Mouse (Mus musculus) stomach, embryonic 15.5 days (tissue): ENCODE results near the gene Aatk. TPM values are rescaled to one million over a fixed set of nuclear protein-coding genes. Genes with fewer than 3 reads are reported as not detected.

Source experiments
- ATAC-seq: fragments of 200-750 bp; cut with Nextera tagmentation; 2 replicates; pipeline ENCODE4 v1.8.0; 2017; ENCODE audit warnings: low read depth, moderate number of reproducible peaks, moderate TSS enrichment; ENCODE audit not compliant: insufficient read depth, low FRiP score
- H3K27ac ChIP-seq: fragments of 300-500 bp; sonication (generic); 2 replicates; pipeline ENCODE4 v1.5.1; 2015; ENCODE audit warnings: mild to moderate bottlenecking, inconsistent platforms
- H3K27me3 ChIP-seq: fragments of 300-500 bp; sonication (generic); replicated peaks from 2 replicates; pipeline ENCODE4 v1.6.1; 2015; ENCODE audit warnings: inconsistent platforms
- H3K36me3 ChIP-seq: fragments of 300-500 bp; sonication (generic); 2 replicates; pipeline ENCODE4 v1.6.1; 2015; ENCODE audit warnings: inconsistent platforms
- H3K4me1 ChIP-seq: fragments of 300-500 bp; sonication (generic); 2 replicates; pipeline ENCODE4 v1.6.1; 2015; ENCODE audit warnings: inconsistent platforms
- H3K4me2 ChIP-seq: fragments of 300-500 bp; sonication (generic); 2 replicates; pipeline ENCODE4 v1.6.1; 2015; ENCODE audit warnings: mild to moderate bottlenecking, inconsistent platforms
- H3K4me3 ChIP-seq: fragments of 300-500 bp; sonication (generic); replicated peaks from 2 replicates; pipeline ENCODE4 v1.5.1; 2015; ENCODE audit warnings: inconsistent platforms
- H3K9ac ChIP-seq: fragments of 300-500 bp; sonication (generic); 2 replicates; pipeline ENCODE4 v1.6.1; 2015; ENCODE audit warnings: inconsistent platforms
- H3K9me3 ChIP-seq: fragments of 300-500 bp; sonication (generic); 2 replicates; pipeline ENCODE4 v1.6.1; 2016; ENCODE audit warnings: inconsistent platforms
- WGBS: fragments of 180-500 bp; shearing (Covaris S2); methylation state at CpG from one replicate; pipeline ENCODE4 v1.1.7; 2015; 5-methylcytosine and 5-hydroxymethylcytosine counted together
- polyA plus RNA-seq: library from polyadenylated mRNA; unstranded; fragments of >200 nt; fragmentation: Nextera tagmentation; extraction: Ambion mirVana; gene quantifications from 2 replicates; pipeline ENCODE4 v1.2.1, GENCODE M21; 2015

The Aatk gene
- polyA plus RNA-seq, 1 experiment from 2014 or later: 4.5 TPM

DNA sequence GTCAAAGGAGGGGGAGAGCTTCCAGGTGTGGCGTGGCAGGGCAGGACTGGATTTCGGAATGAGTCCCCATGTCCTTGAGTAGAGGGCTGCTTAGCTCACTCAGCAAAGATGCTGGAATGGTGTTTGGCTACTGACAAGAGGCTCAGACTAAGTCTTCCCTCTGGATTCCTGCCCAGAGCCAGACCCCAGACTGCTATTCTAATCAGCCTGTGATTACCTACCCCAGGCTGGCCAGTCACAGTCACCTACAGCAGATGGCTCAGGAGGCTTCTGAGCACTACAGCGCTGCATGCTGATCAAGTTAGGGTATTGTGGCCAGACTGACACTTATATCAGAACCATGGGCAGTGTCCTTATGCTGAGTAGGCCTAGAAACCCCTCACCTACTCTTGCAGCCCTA is 64.7 kb downstream of the Aatk start:
- H3K4me2 ChIP-seq: no peak overlapping the region
- no peak for ATAC-seq
- H3K4me3 ChIP-seq: no peak overlapping the region
- no peaks in the 10 kb centered on the region for H3K27me3 ChIP-seq
- no peaks in the 10 kb centered on the region for H3K9me3 ChIP-seq
- no peaks in the 10 kb centered on the region for H3K36me3 ChIP-seq
- H3K4me1 ChIP-seq: peaks cover 5% of the 10 kb centered on the region; the same call in 1 of the 2 replicates
- H3K9ac ChIP-seq: no peak overlapping the region
- H3K27ac ChIP-seq: no peak overlapping the region
- WGBS: 86% methylated on average over 3 of the region's 3 CpGs

DNA sequence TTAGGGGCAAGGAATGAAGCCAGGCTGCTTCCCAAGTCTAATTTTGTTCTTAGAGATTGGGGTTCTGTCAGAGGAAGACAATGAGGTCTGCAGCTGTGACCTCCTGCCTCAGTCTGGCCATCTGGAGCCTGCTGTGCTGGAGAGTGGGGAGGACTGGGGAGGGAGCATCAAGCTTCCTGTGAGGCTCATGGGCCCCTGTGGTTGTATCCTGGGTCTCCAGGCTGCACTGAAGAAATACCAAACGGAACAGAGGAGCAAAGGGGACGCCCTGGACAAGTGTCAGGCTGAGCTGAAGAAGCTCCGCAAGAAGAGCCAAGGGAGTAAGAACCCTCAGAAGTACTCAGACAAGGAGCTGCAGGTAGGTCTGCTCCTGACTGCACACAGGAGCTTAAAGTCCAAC is 65.2 kb downstream of the Aatk start:
- ATAC-seq: no peak
- no peaks in the 10 kb centered on the region for H3K36me3 ChIP-seq
- H3K27me3 ChIP-seq: no peaks in the 10 kb centered on the region
- no peak overlapping the region for H3K9ac ChIP-seq
- WGBS: 85% methylated on average over 3 of the region's 3 CpGs
- no peak overlapping the region for H3K27ac ChIP-seq
- H3K4me3 ChIP-seq: no peak overlapping the region
- H3K4me1 ChIP-seq: peaks cover 8% of the 10 kb centered on the region; the same call in 1 of the 2 replicates
- H3K9me3 ChIP-seq: no peaks in the 10 kb centered on the region
- no peak overlapping the region for H3K4me2 ChIP-seq

DNA sequence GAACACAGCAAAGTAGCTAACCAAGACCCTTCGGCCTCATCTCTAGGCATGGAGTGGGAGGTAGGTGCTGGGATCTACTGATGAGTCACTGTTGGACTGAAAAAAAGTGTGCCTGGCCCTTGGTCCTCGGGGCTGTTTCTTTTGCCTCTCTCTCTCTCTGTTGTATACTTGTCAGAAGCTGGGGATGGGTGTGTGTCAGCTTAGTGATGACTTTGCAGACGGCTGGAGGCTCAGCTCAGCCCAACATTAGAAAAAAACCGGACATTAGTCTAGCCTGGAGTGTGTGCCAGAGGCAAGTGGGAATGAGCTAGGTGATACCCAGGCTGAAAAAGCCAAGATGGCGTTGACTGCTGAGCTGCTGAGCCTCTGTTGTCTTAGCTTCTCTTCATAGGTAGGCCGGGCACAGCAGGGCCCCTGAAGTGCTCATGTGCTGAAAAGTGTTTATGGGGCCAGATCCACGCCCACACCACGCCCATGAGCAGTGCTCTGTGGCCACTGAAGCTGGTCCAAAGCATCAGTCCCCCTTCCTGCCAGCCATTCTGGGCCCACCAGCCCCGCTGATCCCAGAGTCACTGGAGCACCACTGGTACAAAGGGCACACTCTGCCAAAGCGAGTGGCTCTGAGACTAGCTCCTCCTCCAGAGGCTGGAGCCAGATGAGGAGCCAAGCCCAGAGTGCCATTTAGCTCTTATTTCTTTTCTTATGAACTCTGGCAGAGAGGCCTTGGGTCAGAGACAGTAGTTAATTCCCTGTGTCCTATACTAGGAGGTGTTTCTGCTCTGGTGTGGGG is 67.2 kb downstream of the Aatk start:
- Histone ChIP-seq H3K27ac (no peak overlapping the region), H3K27me3 (no peaks in the 10 kb centered on the region), H3K9ac (no peak overlapping the region), H3K9me3 (no peaks in the 10 kb centered on the region), H3K4me1 (peaks cover 9% of the 10 kb centered on the region; the same call in 1 of the 2 replicates), H3K36me3 (no peaks in the 10 kb centered on the region), H3K4me2 (no peak overlapping the region), H3K4me3 (no peak overlapping the region)
- no peak for ATAC-seq
- 71% methylated on average over 10 of the region's 10 CpGs for WGBS

DNA sequence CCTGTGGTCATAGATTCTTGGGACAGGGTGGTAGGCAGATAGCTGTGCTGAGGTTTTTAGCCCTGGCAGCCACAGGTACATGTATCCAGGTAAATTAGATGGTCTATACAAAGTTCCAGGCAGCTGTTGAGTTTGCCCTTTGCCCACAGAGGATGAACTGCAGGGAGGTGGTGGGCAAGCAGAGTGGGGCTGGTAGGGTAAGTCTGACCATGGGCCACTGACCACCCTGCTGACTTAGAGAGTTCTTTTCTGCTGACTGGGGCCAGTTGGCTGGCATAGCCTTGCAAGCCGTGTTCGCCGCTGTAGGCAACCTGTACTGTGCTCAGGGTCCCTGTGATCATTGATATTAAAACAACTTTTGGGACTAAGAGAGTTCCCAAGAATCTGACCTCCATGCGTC is 68.3 kb downstream of the Aatk start:
- H3K9me3 ChIP-seq: no peaks in the 10 kb centered on the region
- H3K4me3 ChIP-seq: no peak overlapping the region
- H3K9ac ChIP-seq: no peak overlapping the region
- no peak overlapping the region for H3K27ac ChIP-seq
- no peak overlapping the region for H3K4me2 ChIP-seq
- 95% methylated on average over 4 of the region's 4 CpGs for WGBS
- H3K27me3 ChIP-seq: no peaks in the 10 kb centered on the region
- peaks cover 9% of the 10 kb centered on the region; the same call in 1 of the 2 replicates for H3K4me1 ChIP-seq
- no peak for ATAC-seq
- no peaks in the 10 kb centered on the region for H3K36me3 ChIP-seq

DNA sequence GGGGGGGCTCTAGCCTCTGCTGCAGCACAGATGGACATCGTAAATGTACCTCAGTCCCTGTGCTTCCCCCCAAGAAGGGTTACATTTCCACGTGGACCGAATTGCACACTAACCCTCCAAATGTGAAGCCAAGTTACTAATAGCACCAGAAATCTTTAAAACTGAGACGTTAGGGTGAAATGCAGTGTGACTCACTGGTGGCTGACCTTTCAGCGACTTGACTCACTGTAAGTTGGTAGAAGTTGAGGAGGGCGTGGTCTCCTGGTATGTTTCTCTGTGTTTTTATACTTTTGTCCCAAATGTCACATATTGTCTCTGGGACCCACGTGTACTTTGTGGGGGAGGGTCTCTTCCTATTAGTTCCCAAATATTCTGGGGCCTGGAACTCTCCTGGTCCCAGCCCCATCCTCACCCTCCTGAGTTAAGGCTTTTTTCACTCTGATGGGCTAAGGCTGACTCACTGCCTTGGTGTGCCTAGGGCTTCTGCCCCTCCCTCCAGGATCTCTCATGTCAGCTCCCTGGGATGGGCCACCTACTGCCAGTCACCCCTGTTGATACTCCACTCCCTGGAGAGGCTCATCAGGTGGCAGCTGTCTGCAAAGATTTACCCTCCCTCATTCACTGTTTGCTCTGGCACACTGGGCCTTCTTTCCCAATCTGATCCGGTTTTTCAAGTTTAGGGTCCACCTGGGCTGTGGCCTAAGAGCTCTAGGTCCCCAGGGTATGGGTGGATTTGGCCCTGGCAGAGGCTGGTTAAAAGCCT is 71.0 kb downstream of the Aatk start:
- H3K9ac ChIP-seq: no peak overlapping the region
- H3K27ac ChIP-seq: peak overlapping the region; percentile 75
- peaks cover 9% of the 10 kb centered on the region; the same call in 1 of the 2 replicates for H3K4me1 ChIP-seq
- H3K36me3 ChIP-seq: no peaks in the 10 kb centered on the region
- peak; percentile 79 for ATAC-seq
- H3K4me3 ChIP-seq: no peak overlapping the region
- no peak overlapping the region for H3K4me2 ChIP-seq
- H3K27me3 ChIP-seq: no peaks in the 10 kb centered on the region
- no peaks in the 10 kb centered on the region for H3K9me3 ChIP-seq
- 53% methylated on average over 8 of the region's 8 CpGs for WGBS

DNA sequence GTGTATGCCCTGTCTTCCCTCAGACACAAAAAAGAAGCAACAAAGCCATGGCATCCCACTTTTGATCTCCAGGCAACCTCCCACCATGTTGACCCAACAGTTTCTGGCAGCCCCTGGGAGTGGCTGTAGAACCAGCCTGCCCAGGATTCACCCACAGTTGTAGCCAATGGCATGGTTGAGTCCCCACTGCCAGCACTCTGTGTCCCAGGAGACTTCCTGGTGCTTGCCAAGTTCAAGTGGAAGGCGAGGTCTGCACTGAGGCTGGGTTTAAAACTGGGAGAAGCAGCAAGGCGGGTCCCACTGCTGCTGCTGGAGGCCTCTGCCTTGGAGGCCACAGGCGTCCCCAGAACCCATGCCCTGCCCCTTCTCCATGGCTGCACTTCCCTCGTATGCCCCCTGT is 73.2 kb downstream of the Aatk start:
- WGBS: 79% methylated on average over 4 of the region's 4 CpGs
- peaks cover 9% of the 10 kb centered on the region; the same call in 1 of the 2 replicates for H3K4me1 ChIP-seq
- no peaks in the 10 kb centered on the region for H3K27me3 ChIP-seq
- no peak for ATAC-seq
- H3K9ac ChIP-seq: no peak overlapping the region
- H3K4me3 ChIP-seq: no peak overlapping the region
- no peak overlapping the region for H3K4me2 ChIP-seq
- H3K36me3 ChIP-seq: peaks cover 3% of the 10 kb centered on the region; the same call in 1 of the 2 replicates
- H3K27ac ChIP-seq: peak overlapping the region; percentile 44; the same call in 1 of the 2 replicates
- H3K9me3 ChIP-seq: no peaks in the 10 kb centered on the region

DNA sequence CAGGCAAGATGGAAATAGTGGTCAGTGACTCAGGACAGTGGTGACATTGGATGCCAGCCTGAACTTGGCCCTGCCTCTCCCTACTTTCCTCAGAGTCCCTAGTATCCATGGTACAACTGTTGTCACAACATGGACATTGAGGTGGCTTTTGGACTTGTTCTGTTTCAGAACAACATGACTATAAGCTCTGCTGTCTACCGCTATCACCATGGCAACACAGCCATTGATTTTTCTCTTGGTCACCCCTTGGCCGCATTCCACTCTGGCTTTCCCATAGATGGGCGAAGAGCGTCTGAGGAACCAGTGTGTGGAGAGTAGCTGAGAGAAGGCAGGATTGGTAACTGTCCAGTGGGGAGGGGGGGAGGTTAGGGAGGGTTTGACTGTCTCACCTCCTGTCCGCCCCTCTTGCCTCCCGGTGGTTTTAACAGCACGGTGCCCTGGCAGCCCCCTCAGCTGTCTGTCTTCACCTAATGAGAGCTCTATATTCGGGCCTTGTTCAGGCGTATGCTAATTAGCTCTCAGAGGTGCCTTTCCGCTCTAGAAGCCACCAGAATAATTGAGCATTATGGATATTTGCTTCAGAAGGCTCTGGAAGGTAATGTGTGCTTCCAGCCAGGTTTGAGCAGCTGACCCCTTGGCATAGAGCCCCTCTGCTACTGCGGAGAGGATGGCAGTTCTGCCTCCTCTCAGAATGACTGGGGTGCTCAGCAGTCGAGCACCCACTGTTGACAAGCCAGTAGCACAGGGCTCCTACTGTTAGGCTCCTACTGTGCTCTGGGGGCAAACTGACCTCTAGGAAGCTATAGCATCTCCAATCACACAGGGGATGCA is 76.7 kb downstream of the Aatk start:
- no peaks in the 10 kb centered on the region for H3K27me3 ChIP-seq
- peaks cover 8% of the 10 kb centered on the region for H3K36me3 ChIP-seq
- no peak overlapping the region for H3K4me2 ChIP-seq
- WGBS: 68% methylated on average over 12 of the region's 12 CpGs
- no peak overlapping the region for H3K9ac ChIP-seq
- ATAC-seq: no peak
- H3K4me3 ChIP-seq: no peak overlapping the region
- H3K9me3 ChIP-seq: no peaks in the 10 kb centered on the region
- no peak overlapping the region for H3K27ac ChIP-seq
- 0 out of 2 replicates have a peak, but pooled peaks cover 5% of the 10 kb centered on the region for H3K4me1 ChIP-seq

DNA sequence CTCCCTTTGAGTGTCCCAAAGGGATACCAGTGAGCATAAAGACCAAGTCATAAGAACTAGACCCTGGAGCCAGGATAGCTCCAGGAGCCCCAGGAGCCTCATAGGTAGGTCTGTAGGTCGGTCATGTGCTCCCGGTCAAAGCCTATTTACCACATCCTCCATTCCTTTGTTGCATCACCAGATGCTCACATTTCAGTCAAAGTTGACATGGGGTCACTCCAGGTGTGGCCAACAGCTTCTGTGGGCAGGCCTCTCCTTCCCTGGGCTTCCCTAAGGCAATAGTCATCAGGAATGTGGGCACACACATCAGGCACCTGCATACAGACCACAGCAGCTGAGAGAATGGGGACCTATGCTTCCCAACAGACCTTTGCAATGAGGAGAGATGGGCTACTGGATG is 79.1 kb downstream of the Aatk start:
- Histone ChIP-seq H3K27ac (no peak overlapping the region), H3K9me3 (no peaks in the 10 kb centered on the region), H3K4me3 (no peak overlapping the region), H3K27me3 (no peaks in the 10 kb centered on the region), H3K4me2 (no peak overlapping the region), H3K9ac (no peak overlapping the region), H3K4me1 (0 out of 2 replicates have a peak, but pooled peaks cover 5% of the 10 kb centered on the region), H3K36me3 (peaks cover 12% of the 10 kb centered on the region)
- WGBS: 78% methylated on average over 2 of the region's 2 CpGs
- ATAC-seq: no peak

DNA sequence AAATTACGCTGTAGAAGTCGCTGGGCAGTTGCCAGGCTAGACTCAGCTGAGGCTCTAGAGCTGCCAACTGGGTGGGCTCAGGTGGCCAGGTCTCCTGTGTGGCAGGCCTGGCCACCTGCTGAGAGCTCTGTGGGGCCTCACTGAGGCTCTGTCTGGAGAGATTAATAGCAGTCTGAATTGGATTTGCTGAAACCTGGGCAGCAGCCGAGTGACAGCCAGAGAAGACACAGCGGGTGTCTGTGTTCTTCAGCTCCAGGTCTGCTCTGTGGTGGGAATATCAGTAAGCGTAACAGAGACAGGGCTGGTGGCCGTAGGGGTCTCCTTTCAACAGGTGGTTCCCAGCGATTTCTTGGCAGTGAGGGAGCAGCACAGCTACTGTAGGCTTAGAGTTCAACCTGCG is 79.6 kb downstream of the Aatk start:
- H3K4me2 ChIP-seq: no peak overlapping the region
- H3K36me3 ChIP-seq: peaks cover 12% of the 10 kb centered on the region
- ATAC-seq: no peak
- H3K9me3 ChIP-seq: no peaks in the 10 kb centered on the region
- no peaks in the 10 kb centered on the region for H3K27me3 ChIP-seq
- 0 out of 2 replicates have a peak, but pooled peaks cover 5% of the 10 kb centered on the region for H3K4me1 ChIP-seq
- 76% methylated on average over 8 of the region's 8 CpGs for WGBS
- no peak overlapping the region for H3K27ac ChIP-seq
- H3K4me3 ChIP-seq: no peak overlapping the region
- no peak overlapping the region for H3K9ac ChIP-seq

DNA sequence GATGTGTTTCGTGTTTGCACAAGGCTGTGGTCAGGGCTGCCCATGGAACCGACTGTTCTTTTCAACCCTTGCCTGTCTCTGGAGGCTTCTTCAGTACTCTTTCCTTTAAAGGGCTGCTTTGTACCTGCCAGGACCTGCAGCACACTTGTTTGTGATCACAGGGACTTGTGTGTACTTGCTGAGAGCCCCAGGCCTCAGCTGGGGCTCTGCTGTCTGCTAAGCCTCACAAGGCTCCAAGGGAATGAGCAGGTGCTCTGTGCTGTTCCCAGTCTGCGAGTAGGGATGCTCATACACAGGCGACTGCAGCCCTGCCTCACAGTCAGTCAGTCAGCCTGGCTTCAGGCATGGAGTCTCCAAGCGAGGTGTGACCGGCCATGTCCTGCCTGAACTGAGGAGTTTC is 80.7 kb downstream of the Aatk start:
- 80% methylated on average over 6 of the region's 6 CpGs for WGBS
- peak; percentile 47; the same call in 1 of the 2 replicates for ATAC-seq

DNA sequence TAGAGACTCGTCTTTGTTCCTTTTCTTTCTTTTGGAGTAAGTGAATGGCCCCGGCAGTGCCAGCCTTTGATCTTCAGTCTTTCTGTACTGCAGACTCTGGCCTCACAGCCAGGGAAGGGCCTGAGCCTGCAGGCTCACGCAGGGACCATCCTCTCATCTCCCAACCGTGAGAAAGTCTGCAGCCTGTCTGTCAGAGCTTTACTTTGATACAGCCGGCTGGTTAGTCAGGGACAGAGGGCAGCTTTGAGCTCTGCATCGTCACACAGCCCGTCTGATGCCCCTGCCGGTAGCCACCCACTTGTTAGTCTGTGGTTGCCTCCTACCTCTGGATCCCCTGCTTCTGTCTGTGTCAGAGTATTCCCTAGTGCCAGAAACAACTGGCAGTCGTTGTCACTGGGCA is 81.9 kb downstream of the Aatk start:
- no peaks in the 10 kb centered on the region for H3K9me3 ChIP-seq
- H3K4me2 ChIP-seq: no peak overlapping the region
- H3K4me3 ChIP-seq: no peak overlapping the region
- H3K9ac ChIP-seq: no peak overlapping the region
- H3K27me3 ChIP-seq: no peaks in the 10 kb centered on the region
- WGBS: 45% methylated on average over 9 of the region's 9 CpGs
- peaks cover 23% of the 10 kb centered on the region for H3K36me3 ChIP-seq
- no peak overlapping the region for H3K27ac ChIP-seq
- no peak for ATAC-seq
- no peaks in the 10 kb centered on the region for H3K4me1 ChIP-seq

More for the DNA sequence above, 80.7 kb downstream of the Aatk start:
- 0 out of 2 replicates have a peak, but pooled peaks cover 5% of the 10 kb centered on the region for H3K4me1 ChIP-seq
- H3K4me2 ChIP-seq: no peak overlapping the region
- H3K9me3 ChIP-seq: no peaks in the 10 kb centered on the region
- H3K36me3 ChIP-seq: peaks cover 14% of the 10 kb centered on the region
- H3K9ac ChIP-seq: no peak overlapping the region
- H3K4me3 ChIP-seq: no peak overlapping the region
- H3K27me3 ChIP-seq: no peaks in the 10 kb centered on the region
- H3K27ac ChIP-seq: no peak overlapping the region
